Mouse (Mus musculus): Measurements from ENCODE around the gene Prkcq. TPM values are rescaled to one million over a fixed set of nuclear protein-coding genes. Genes with fewer than 3 reads are reported as not detected.

Gene Prkcq
- polyA plus RNA-seq, 1 experiment from 2014 or later: 4.6 TPM

DNA sequence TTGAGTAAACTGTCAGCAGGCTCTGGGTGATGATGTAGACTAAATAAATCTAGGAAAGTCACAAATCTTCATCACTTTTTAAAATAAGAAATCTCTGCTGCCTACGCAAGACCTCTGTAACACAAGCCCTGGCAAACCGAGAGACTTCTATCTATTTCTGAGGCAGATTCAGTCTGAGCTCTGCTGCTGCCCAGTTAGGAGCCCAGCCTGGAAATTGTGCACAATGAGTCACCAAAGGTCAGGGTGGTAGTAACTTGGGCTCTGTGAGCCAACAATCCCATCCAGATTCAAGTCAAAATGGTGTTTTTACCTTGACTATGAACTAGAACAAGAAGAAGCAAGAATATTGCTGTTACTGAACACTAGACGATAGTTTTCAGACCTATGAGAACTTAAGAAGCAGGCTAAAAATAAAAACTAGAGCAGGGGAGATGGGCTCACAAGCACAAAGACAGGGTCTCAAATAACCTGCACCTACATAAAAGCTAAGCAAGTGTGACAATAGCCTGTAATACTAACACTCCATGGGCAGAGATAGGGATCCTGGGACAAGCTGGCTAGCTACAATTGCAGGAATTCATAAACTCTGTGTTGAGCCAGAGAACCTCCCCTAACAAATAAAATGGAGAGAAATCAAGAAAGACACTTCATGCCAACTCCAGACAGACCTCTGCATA is 53.0 kb downstream of the Prkcq start:
- H3K9me3 ChIP-seq (replicated peaks): no peaks in the 10 kb centered on the region
- H3K27me3 ChIP-seq: no peaks in the 10 kb centered on the region
- no peak overlapping the region for H3K9ac ChIP-seq
- peaks cover 16% of the 10 kb centered on the region for H3K4me1 ChIP-seq (replicated peaks)
- H3K4me2 ChIP-seq: no peak overlapping the region
- H3K36me3 ChIP-seq: no peaks in the 10 kb centered on the region
- 64% methylated on average over 3 of the region's 3 CpGs for whole genome bisulfite sequencing (ENCODE audit: insufficient replicate concordance)
- DNase-seq (no peak), ATAC-seq (ENCODE audit: low read depth) (no peak)
- H3K27ac ChIP-seq: no peak overlapping the region
- H3K4me3 ChIP-seq (replicated peaks): no peak overlapping the region

GRCm38 (mm10) chr2:11225485-11225876 is 53.6 kb downstream of the Prkcq start:
- H3K27me3 ChIP-seq: no peaks in the 10 kb centered on the region
- no peak overlapping the region for H3K4me2 ChIP-seq
- no peak overlapping the region for H3K9ac ChIP-seq
- 0 out of 2 replicates have a peak, but pooled peaks have one; percentile 29 for ATAC-seq (ENCODE audit: low read depth)
- WGBS (ENCODE audit: insufficient replicate concordance): 7% methylated on average over 5 of the region's 5 CpGs
- no peak overlapping the region for H3K4me3 ChIP-seq (replicated peaks)
- no peak for DNase-seq
- no peak overlapping the region for H3K27ac ChIP-seq
- H3K36me3 ChIP-seq: no peaks in the 10 kb centered on the region
- H3K9me3 ChIP-seq (replicated peaks): no peaks in the 10 kb centered on the region
- peaks cover 16% of the 10 kb centered on the region for H3K4me1 ChIP-seq (replicated peaks)

DNA sequence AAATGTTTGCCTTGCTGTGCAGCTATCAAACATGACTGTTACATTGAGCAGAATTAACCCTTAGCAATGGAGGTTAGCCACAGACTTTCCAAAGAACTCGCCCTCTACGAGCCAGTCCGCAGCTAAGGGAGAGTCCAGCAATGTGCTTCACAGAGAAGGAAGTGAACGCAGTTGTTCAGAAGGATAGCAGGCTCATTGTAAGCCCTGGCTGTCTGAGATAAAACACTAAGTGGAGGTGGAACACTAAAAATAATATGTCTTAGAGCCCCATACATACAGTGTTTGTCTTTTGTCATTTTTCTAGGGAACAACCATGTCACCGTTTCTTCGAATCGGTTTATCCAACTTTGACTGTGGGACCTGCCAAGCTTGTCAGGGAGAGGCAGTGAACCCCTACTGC is 54.6 kb downstream of the Prkcq start:
- Histone ChIP-seq H3K4me1 (replicated peaks) (peaks cover 21% of the 10 kb centered on the region), H3K27me3 (no peaks in the 10 kb centered on the region), H3K9me3 (replicated peaks) (no peaks in the 10 kb centered on the region), H3K4me2 (peak overlapping the region; percentile 25), H3K27ac (peak overlapping the region; percentile 18; the same call in 1 of the 2 replicates), H3K36me3 (no peaks in the 10 kb centered on the region), H3K4me3 (replicated peaks) (no peak overlapping the region), H3K9ac (no peak overlapping the region)
- peak; percentile 87 for ATAC-seq (ENCODE audit: low read depth)
- peak; percentile 38 for DNase-seq
- 18% methylated on average over 7 of the region's 7 CpGs for WGBS (ENCODE audit: insufficient replicate concordance)

DNA sequence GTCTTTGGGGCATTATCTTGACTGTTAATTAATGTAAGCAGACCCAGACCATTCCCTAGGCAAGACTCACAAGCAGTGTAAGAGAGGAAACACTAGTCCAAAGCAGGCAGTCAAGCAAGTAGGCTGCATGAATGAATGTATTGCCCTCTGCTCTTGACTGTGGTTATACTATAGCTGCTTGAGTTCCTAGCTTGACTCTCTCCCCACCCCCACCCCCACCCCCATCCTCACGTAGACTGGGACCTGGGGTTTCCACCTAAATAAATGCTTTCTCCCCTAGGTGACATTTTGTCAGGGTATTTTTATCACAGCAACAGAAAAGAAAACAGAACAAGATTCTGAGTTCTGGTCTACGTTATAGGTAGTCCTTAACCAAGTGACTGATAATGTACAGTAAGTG is 57.2 kb downstream of the Prkcq start:
- ATAC-seq (ENCODE audit: low read depth) (no peak), DNase-seq (no peak)
- no peaks in the 10 kb centered on the region for H3K9me3 ChIP-seq (replicated peaks)
- no peak overlapping the region for H3K27ac ChIP-seq
- H3K9ac ChIP-seq: no peak overlapping the region
- H3K4me2 ChIP-seq: no peak overlapping the region
- H3K36me3 ChIP-seq: no peaks in the 10 kb centered on the region
- H3K4me1 ChIP-seq (replicated peaks): peaks cover 32% of the 10 kb centered on the region
- 62% methylated on average over 2 of the region's 2 CpGs for WGBS (ENCODE audit: insufficient replicate concordance)
- H3K4me3 ChIP-seq (replicated peaks): no peak overlapping the region
- H3K27me3 ChIP-seq: no peaks in the 10 kb centered on the region

DNA sequence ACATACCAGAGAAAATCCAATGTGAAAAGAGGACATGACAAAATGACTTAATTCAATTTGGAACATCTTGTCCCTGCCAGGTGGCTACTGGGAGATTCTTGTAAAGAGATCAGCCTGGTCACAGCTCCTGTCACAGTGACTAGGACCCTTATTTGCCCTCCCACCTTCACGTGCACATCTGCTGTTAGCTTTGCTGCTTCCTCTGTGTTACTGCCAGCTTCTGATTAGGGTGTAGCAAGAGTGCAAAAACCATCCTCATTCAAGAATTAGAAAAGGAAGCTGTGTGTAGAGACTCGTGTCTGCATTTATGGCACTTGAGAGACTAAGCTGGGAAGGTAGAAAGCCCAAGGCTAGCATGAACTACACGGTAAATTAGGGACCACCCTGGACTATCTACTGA is 59.2 kb downstream of the Prkcq start:
- no peak overlapping the region for H3K9ac ChIP-seq
- H3K4me3 ChIP-seq (replicated peaks): no peak overlapping the region
- ATAC-seq (ENCODE audit: low read depth) (no peak), DNase-seq (no peak)
- H3K9me3 ChIP-seq (replicated peaks): no peaks in the 10 kb centered on the region
- peaks cover 25% of the 10 kb centered on the region for H3K4me1 ChIP-seq (replicated peaks)
- H3K27me3 ChIP-seq: no peaks in the 10 kb centered on the region
- H3K4me2 ChIP-seq: no peak overlapping the region
- no peaks in the 10 kb centered on the region for H3K36me3 ChIP-seq
- no peak overlapping the region for H3K27ac ChIP-seq
- 20% methylated on average over 3 of the region's 3 CpGs for WGBS (ENCODE audit: insufficient replicate concordance)

DNA sequence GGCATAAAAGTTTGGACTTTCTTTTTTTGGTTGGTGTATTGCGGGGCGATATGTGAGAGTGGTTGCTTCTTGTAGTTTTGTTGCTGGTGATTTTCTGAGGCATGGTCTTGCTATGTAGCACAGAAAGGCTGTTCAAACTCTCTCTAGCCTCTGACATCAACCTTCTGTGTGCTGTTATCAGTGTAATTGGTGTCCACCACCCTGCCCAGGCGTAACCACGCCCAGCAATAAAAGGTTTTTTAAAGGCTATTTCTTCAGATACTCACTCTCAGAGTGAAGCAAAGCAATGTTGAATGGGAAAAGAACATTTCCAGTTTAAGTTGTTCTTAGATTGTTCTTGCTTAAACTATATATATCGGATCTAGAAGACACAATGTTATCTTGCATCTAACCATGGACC is 60.1 kb downstream of the Prkcq start:
- ATAC-seq (ENCODE audit: low read depth) (0 out of 2 replicates have a peak, but pooled peaks have one; percentile 47), DNase-seq (no peak)
- Histone ChIP-seq H3K4me3 (replicated peaks) (no peak overlapping the region), H3K27ac (no peak overlapping the region), H3K36me3 (no peaks in the 10 kb centered on the region), H3K9ac (no peak overlapping the region), H3K4me1 (replicated peaks) (peaks cover 17% of the 10 kb centered on the region), H3K27me3 (no peaks in the 10 kb centered on the region), H3K4me2 (no peak overlapping the region), H3K9me3 (replicated peaks) (no peaks in the 10 kb centered on the region)
- 59% methylated on average over 5 of the region's 5 CpGs for WGBS (ENCODE audit: insufficient replicate concordance)

DNA sequence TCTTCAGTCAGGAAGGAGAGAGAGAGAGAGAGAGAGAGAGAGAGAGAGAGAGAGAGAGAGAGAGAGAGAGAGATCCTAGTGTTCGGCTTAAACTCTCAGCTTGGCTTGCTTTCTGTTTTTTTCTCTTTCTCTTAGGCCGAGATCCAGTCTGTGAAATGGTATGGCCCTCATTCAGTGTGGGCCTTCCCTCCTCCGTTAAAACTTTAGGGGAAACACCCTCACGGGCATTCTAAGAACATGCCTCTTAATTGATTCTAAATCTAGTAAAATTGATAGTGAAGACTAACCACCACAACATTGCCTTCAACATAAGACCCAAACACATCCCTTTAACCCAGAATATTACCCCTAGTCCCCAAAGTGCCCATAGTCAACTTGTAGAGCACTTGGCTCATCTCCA is 66.3 kb downstream of the Prkcq start:
- 0 out of 2 replicates have a peak, but pooled peaks cover 2% of the 10 kb centered on the region for H3K4me1 ChIP-seq (replicated peaks)
- WGBS (ENCODE audit: insufficient replicate concordance): 66% methylated on average over 4 of the region's 4 CpGs
- no peaks in the 10 kb centered on the region for H3K9me3 ChIP-seq (replicated peaks)
- H3K9ac ChIP-seq: no peak overlapping the region
- H3K27ac ChIP-seq: no peak overlapping the region
- H3K4me2 ChIP-seq: no peak overlapping the region
- DNase-seq: no peak
- no peaks in the 10 kb centered on the region for H3K27me3 ChIP-seq
- no peak for ATAC-seq (ENCODE audit: low read depth)
- no peak overlapping the region for H3K4me3 ChIP-seq (replicated peaks)
- no peaks in the 10 kb centered on the region for H3K36me3 ChIP-seq

GRCm38 (mm10) chr2:11239523-11239922 is 67.6 kb downstream of the Prkcq start:
- no peak for ATAC-seq (ENCODE audit: low read depth)
- Histone ChIP-seq H3K27me3 (no peaks in the 10 kb centered on the region), H3K4me1 (replicated peaks) (0 out of 2 replicates have a peak, but pooled peaks cover 2% of the 10 kb centered on the region), H3K4me3 (replicated peaks) (no peak overlapping the region), H3K27ac (no peak overlapping the region), H3K36me3 (no peaks in the 10 kb centered on the region), H3K9ac (no peak overlapping the region), H3K4me2 (no peak overlapping the region), H3K9me3 (replicated peaks) (no peaks in the 10 kb centered on the region)
- no peak for DNase-seq

GRCm38 (mm10) chr2:11245926-11246325 is 74.0 kb downstream of the Prkcq start:
- no peak for DNase-seq
- 67% methylated on average over 7 of the region's 7 CpGs for WGBS (ENCODE audit: insufficient replicate concordance)
- no peak overlapping the region for H3K4me2 ChIP-seq
- H3K9ac ChIP-seq: no peak overlapping the region
- no peaks in the 10 kb centered on the region for H3K4me1 ChIP-seq (replicated peaks)
- no peak for ATAC-seq (ENCODE audit: low read depth)
- no peaks in the 10 kb centered on the region for H3K27me3 ChIP-seq
- H3K36me3 ChIP-seq: no peaks in the 10 kb centered on the region
- no peaks in the 10 kb centered on the region for H3K9me3 ChIP-seq (replicated peaks)
- no peak overlapping the region for H3K27ac ChIP-seq
- H3K4me3 ChIP-seq (replicated peaks): no peak overlapping the region

GRCm38 (mm10) chr2:11253945-11254344 is 82.0 kb downstream of the Prkcq start:
- Histone ChIP-seq H3K36me3 (no peaks in the 10 kb centered on the region), H3K4me2 (no peak overlapping the region), H3K27me3 (no peaks in the 10 kb centered on the region), H3K9ac (no peak overlapping the region), H3K27ac (no peak overlapping the region), H3K4me1 (replicated peaks) (no peaks in the 10 kb centered on the region), H3K4me3 (replicated peaks) (no peak overlapping the region), H3K9me3 (replicated peaks) (no peaks in the 10 kb centered on the region)
- ATAC-seq (ENCODE audit: low read depth) (no peak), DNase-seq (peak; percentile 4)
- WGBS (ENCODE audit: insufficient replicate concordance): 46% methylated on average over 8 of the region's 8 CpGs

GRCm38 (mm10) chr2:11254446-11254845 is 82.5 kb downstream of the Prkcq start:
- Histone ChIP-seq H3K9ac (no peak overlapping the region), H3K4me2 (no peak overlapping the region), H3K27me3 (no peaks in the 10 kb centered on the region), H3K9me3 (replicated peaks) (no peaks in the 10 kb centered on the region), H3K36me3 (no peaks in the 10 kb centered on the region), H3K27ac (no peak overlapping the region), H3K4me3 (replicated peaks) (no peak overlapping the region), H3K4me1 (replicated peaks) (no peaks in the 10 kb centered on the region)
- 57% methylated on average over 4 of the region's 4 CpGs for WGBS (ENCODE audit: insufficient replicate concordance)
- DNase-seq (no peak), ATAC-seq (ENCODE audit: low read depth) (no peak)

- ATAC-seq (ENCODE audit: low read depth) (no peak), DNase-seq (no peak)
- Histone ChIP-seq H3K9ac (no peak overlapping the region), H3K4me1 (replicated peaks) (no peaks in the 10 kb centered on the region), H3K27me3 (no peaks in the 10 kb centered on the region), H3K36me3 (no peaks in the 10 kb centered on the region), H3K9me3 (replicated peaks) (no peaks in the 10 kb centered on the region), H3K27ac (no peak overlapping the region), H3K4me2 (no peak overlapping the region), H3K4me3 (replicated peaks) (no peak overlapping the region)
- 70% methylated on average over 6 of the region's 6 CpGs for WGBS (ENCODE audit: insufficient replicate concordance)
Observed at GRCm38 (mm10) chr2:11257260-11257850, 85.4 kb downstream of the Prkcq start.

Measured in liver, embryonic 13.5 days (tissue).